Mouse (Mus musculus) testis, postnatal 14 days (tissue): ENCODE data around the gene Swap70.

Experiments used
- DNase-seq: peaks from one replicate; pipeline ENCODE4 v3.0.0; 2021; ENCODE audit warnings: low spot score

Swap70 gene

GRCm38 (mm10) chr7:110271814-110272213, 50.3 kb downstream of the Swap70 start:
- DNase-seq, result no peak

GRCm38 (mm10) chr7:110272434-110272833, 50.9 kb downstream of the Swap70 start:
- no peak for DNase-seq

GRCm38 (mm10) chr7:110277734-110278245, 56.3 kb downstream of the Swap70 start:
- DNase-seq, result no peak

- no peak for DNase-seq
Observed at GRCm38 (mm10) chr7:110279183-110279582, 57.7 kb downstream of the Swap70 start.

GRCm38 (mm10) chr7:110281435-110282256, 60.1 kb downstream of the Swap70 start:
- no peak for DNase-seq

GRCm38 (mm10) chr7:110282797-110283196, 61.3 kb downstream of the Swap70 start:
- no peak for DNase-seq

- DNase-seq, result no peak
Observed at GRCm38 (mm10) chr7:110283484-110284275, 62.2 kb downstream of the Swap70 start.

GRCm38 (mm10) chr7:110285076-110285848, 63.8 kb downstream of the Swap70 start:
- DNase-seq, result no peak

- no peak for DNase-seq
Observed at GRCm38 (mm10) chr7:110285849-110286151, 64.3 kb downstream of the Swap70 start.

GRCm38 (mm10) chr7:110286198-110286732, 64.8 kb downstream of the Swap70 start:
- no peak for DNase-seq

GRCm38 (mm10) chr7:110286838-110287475, 65.4 kb downstream of the Swap70 start:
- DNase-seq, result peak; percentile 43

GRCm38 (mm10) chr7:110287476-110288071, 66.1 kb downstream of the Swap70 start:
- no peak for DNase-seq

GRCm38 (mm10) chr7:110288191-110288604, 66.7 kb downstream of the Swap70 start:
- no peak for DNase-seq

GRCm38 (mm10) chr7:110288731-110289191, 67.2 kb downstream of the Swap70 start:
- DNase-seq, result peak; percentile 63

- no peak for DNase-seq
Observed at GRCm38 (mm10) chr7:110289647-110290046, 68.1 kb downstream of the Swap70 start.

- DNase-seq, result peak; percentile 76
Observed at GRCm38 (mm10) chr7:110296889-110297603, 75.5 kb downstream of the Swap70 start.

- peak; percentile 55 for DNase-seq
Observed at GRCm38 (mm10) chr7:110297611-110298010, 76.1 kb downstream of the Swap70 start.

- no peak for DNase-seq
Observed at GRCm38 (mm10) chr7:110298090-110298489, 76.6 kb downstream of the Swap70 start.

GRCm38 (mm10) chr7:110298739-110299410, 77.4 kb downstream of the Swap70 start:
- DNase-seq, result no peak

GRCm38 (mm10) chr7:110302886-110303285, 81.4 kb downstream of the Swap70 start:
- DNase-seq, result no peak
